Mouse (Mus musculus): Measurements from ENCODE around the gene Nckipsd.

Nckipsd gene

DNA sequence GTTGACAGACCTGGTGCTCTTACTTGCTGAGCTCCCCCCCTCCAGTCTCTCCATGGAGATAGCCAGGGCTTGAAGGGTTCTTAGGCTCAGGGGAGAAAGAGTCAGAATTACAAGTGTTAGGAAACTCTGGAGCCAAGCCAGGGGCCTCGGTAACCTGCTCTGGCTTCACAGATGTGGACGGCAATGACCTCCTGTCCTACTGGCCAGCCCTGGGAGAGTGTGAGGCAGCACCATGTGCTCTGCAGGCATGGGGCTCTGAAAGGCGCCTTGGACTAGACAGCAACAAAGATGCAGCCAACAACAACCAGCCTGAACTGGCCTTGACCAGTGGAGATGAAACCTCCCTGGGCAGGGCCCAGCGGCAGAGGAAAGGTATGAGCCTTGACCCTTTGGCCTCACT lies 39.2 kb downstream of the Nckipsd start:
- CTCF ChIA-PET, result no interaction called here

DNA sequence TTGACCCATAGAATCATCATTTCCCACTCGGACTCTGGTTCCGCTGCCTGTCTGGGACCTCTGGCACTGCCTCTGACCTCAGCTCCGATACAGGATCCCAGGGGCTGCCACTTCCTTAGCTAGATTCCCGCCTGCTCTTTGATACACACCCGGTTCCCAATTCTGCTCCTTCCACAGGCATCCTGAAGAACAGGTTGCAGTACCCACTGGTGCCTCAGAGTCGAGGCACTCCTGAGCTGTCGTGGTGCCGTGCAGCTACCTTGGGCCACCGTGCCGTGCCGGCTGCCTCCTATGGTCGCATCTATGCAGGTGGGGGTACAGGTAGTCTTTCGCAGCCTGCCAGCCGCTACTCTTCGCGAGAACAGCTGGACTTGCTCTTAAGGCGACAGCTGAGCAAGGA lies 40.3 kb downstream of the Nckipsd start:
- CTCF ChIA-PET, result no interaction called here

DNA sequence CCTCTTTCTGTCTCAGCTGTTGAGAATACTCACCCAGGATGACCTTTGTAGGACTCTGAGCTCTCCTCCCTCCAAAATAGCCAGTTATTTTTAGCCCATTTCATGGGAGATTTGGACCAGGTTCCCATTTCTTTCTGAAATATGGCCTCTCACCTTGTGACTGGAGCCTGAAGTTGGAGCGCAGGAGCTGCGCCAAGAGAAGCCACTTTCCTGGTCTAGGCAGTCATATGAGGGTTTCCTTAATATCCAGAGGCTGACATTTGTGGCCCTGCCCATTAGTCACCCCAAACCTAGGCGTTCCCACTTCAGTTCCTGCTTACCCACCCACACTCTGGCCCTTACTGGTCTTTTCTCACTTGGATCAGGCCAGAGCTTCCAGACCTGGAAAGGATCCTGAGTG lies 44.8 kb downstream of the Nckipsd start, which contains the start of gene Slc26a6:
Slc26a6 (plus strand) TSS at position 308 of the 400 bp plus-strand sequence.
- CTCF ChIA-PET, result no interaction called here

DNA sequence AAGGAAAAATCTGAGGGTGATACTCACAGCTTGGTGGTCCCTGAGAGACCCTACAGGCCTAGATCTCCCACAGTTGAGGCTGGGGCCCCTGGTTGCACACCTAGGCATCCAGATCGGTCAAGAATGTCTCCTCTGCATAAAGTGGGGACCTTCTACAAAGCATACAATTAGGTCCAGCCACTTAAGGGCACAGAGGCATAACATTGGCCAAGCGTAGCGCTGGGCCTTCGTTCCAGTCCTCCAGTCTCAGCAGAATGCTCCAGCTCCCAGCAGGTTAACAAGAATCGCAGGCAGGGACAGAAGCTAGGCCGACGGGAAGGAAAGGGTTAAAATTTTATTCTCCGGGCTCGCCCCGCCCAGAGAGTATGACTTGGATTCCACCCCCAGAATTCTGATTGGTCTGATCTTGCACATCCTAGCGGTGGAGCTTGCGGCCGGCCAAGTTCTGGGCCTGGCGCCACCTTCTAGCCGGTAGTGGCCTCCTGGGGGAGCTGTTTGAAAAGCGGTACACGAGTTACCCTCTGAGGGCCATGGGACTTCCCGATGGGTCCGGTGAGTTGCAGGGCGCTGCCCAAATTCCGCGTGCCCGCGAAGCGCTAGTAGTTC lies 45.6 kb downstream of the Nckipsd start:
- CTCF ChIA-PET, result no interaction called here

DNA sequence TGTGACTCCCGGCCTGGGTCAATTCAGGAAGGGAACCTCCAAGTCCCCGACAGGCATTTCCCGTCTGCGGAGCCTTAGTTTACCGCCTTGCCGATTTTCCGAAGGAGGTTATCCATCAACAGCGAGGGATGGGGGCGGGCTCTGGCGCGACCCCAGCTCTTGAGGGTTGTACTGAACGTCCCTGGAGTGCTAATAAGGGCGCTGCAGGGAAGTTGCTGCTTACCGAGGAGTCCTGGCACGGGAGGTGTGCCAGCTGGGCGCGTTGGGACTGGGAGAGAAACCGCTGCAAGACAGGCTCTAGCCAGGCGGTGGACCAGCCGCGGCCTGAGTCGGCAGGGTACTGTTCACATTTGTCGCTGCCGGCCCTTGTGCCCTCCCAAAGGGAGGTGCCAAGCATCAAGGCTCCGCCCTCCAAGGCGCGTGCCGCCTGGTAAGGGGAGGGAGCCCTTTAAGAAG lies 46.1 kb downstream of the Nckipsd start:
- CTCF ChIA-PET, result no interaction called here

DNA sequence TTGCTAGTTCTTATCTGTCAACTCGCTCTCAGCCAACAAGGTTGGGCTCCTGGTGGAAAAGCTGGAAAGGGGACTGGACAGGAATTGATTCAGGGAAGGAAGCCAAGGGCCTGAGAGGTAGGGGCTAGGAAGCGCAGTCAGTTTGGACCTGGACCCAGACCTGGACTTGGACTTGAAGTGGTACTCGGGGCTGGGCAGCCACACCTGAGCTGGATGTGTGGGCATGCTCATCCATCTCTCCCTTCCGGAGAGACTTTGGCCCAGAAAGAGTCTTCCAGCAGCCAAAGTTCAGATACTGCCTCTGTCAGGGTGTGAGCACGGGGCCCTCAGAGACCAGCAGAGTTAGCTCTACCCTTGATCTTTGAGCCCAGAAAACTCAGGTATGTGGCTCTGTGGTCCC lies 47.2 kb downstream of the Nckipsd start:
- CTCF ChIA-PET, result no interaction called here

DNA sequence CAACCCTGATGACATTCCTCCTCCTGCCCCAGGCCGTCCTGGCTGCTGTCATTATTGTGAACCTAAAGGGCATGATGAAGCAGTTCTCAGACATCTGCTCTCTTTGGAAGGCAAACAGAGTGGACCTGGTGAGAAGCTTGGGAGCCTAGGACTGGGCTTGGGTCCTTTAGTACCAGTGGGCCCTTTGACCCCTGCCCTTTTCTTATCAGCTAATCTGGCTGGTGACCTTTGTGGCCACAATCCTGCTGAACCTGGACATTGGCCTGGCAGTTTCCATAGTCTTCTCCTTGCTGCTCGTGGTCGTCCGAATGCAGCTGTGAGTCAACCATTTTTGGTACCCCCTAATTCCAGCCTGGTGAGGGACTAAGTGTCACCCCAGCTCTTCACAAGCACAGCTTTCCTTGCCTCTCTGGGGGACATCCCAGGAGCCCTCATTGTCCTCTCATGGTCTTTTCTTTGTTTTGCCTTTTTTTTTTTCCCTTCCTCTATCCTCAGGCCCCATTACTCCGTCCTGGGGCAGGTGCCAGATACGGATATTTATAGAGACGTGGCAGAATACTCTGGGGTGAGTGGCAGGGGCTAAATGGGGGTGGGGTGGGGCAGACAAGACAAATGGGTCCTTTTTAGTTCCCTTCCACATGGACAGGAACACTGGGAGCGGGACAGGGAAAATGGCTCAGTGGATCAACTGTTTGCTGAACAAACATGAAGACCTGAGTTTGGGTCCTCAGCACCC lies 50.8 kb downstream of the Nckipsd start:
- CTCF ChIA-PET, result no interaction called here

Data from spleen, embryonic (tissue).